Mouse (Mus musculus): ENCODE measurements around the gene Zfhx3. TPM values are rescaled to one million over a fixed set of nuclear protein-coding genes. Genes with fewer than 3 reads are reported as not detected.

The Zfhx3 gene
- total RNA-seq, 2 experiments from 2014 or later, result 4.3 to 4.6 TPM

DNA sequence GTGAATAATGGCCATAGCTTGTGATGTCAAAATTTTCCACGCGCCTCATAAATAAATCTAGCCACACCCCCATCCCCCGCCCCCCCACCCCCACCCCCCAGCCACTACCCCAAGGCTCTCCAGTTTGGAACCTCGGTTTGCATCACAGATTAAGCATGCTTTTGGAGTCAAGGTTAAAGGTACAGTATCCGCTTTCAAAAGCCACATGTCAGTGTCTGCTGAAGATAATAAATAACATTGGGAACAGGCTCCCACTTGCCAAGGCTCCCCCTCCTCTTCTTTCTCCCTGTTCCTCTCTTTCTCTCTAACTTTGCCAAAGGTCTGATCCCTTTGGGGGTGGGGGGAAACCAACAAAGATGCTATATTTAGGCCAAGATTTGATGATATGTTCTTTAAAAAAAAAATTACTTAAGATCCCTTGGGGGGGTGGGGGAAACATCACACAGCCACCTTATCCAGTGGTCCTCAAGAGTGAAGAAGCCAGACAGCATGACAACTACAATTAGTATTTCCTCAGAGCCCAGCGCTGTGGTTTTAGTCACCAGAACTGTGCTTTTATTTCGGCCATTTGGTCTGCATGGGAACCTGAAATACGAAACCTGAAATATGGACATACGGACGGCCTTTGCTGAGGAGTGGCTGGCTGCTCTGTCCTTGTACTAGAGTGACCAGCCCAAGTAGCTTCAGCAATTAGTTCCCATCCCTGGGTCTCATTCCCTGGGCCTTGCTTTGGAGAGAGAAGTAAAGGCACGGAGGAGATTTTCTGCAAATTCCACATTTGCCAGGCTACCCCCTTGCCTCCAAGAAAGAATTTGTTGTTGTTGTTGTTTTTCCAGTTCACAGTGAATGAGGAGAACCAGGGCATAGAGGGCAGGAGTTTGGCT lies 84.4 kb downstream of the Zfhx3 start:
- H3K27ac ChIP-seq, result no peak overlapping the region
- no peak for DNase-seq (ENCODE audit: low spot score in 2 of 2)
- TF ChIP-seq CTCF (conservative IDR thresholded peaks at IDR 0.05), result no peak
- no peak overlapping the region for H3K4me3 ChIP-seq

DNA sequence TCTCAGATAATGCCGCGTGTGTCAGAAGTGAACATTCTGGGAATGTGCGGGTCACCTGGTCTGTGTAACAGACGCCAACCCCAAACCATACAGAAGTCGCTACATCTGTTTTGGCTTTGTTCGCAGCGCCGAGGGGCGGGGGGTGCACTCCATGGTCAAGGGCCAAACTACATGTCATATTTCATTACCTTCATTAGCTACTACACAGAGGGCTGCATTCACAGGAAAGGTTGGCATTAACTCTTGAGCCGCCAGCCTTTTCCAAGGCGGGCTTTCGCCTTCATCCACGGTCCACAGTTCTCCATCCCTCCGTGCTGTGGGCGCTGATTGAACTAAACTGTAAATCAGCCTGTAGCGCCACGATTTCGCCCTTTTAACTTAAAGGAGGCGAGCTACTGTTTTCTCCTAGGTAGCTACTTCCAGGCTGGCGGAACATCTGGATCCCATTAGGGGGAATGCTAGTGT lies 85.1 kb downstream of the Zfhx3 start:
- H3K27ac ChIP-seq, result no peak overlapping the region
- TF ChIP-seq CTCF (conservative IDR thresholded peaks at IDR 0.05), result no peak
- H3K4me3 ChIP-seq, result no peak overlapping the region
- DNase-seq (ENCODE audit: low spot score in 2 of 2), result no peak

- no peak overlapping the region for H3K4me3 ChIP-seq
- TF ChIP-seq CTCF (conservative IDR thresholded peaks at IDR 0.05), result no peak
- no peak for DNase-seq (ENCODE audit: low spot score in 2 of 2)
- no peak overlapping the region for H3K27ac ChIP-seq
Observed at GRCm38 (mm10) chr8:108028440-108028839, 86.0 kb downstream of the Zfhx3 start.

- Histone ChIP-seq H3K4me3 (no peak overlapping the region), H3K27ac (no peak overlapping the region)
- DNase-seq (ENCODE audit: low spot score in 2 of 2), result no peak
- no peak for TF ChIP-seq CTCF (conservative IDR thresholded peaks at IDR 0.05)
Observed at GRCm38 (mm10) chr8:108031159-108031558, 88.7 kb downstream of the Zfhx3 start.

- Histone ChIP-seq H3K27ac (no peak overlapping the region), H3K4me3 (no peak overlapping the region)
- no peak for DNase-seq (ENCODE audit: low spot score in 2 of 2)
- TF ChIP-seq CTCF (conservative IDR thresholded peaks at IDR 0.05), result no peak
Observed at GRCm38 (mm10) chr8:108034070-108034469, 91.6 kb downstream of the Zfhx3 start.

DNA sequence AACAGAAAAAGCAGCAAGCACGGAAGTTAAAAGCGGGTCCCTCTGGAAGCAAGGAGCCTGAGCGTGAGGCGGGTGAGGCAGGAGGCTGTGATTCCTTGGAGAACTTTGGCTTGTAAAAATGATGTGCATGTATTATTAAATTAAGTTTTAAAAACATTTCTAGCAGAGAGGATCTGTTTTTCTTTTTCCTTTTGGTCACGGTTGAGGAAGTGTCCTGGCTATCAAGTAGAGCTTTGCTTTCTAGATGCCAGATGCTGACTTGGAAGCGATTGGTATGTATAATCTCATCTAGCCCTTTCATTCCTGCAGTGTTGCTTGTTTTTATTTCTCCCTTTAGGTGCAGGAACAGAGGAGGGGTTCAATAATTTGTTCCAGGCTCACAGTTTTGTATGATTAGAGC lies 92.3 kb downstream of the Zfhx3 start:
- no peak for DNase-seq (ENCODE audit: low spot score in 2 of 2)
- Histone ChIP-seq H3K4me3 (no peak overlapping the region), H3K27ac (no peak overlapping the region)
- TF ChIP-seq CTCF (conservative IDR thresholded peaks at IDR 0.05), result no peak

- H3K4me3 ChIP-seq, result no peak overlapping the region
- H3K27ac ChIP-seq, result no peak overlapping the region
- no peak for DNase-seq (ENCODE audit: low spot score in 2 of 2)
- no peak for TF ChIP-seq CTCF (conservative IDR thresholded peaks at IDR 0.05)
Observed at GRCm38 (mm10) chr8:108043618-108044017, 101.2 kb downstream of the Zfhx3 start.

DNA sequence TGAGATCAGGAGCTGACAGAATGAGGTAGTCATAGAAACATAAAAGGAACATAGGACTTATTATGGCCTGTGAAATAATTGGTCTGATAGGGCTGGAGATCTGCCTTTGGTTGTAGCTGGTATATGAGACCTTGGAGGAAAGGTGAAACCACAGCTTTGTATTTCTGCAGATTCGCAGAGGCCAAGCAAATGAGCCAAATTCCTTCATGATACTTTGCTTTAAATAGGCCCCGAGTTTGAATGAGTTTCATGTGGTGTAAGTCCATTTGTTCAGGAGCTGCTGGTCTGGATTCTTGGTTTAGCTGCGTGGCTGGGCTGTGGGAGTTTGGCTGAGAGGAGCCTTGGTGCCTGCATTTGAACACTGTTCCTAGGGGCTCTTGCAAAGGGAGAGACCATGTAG lies 101.7 kb downstream of the Zfhx3 start:
- no peak overlapping the region for H3K27ac ChIP-seq
- DNase-seq (ENCODE audit: low spot score in 2 of 2), result no peak
- no peak overlapping the region for H3K4me3 ChIP-seq
- TF ChIP-seq CTCF (conservative IDR thresholded peaks at IDR 0.05), result no peak

GRCm38 (mm10) chr8:108056241-108056640 lies 113.8 kb downstream of the Zfhx3 start:
- DNase-seq (ENCODE audit: low spot score in 2 of 2), result no peak
- TF ChIP-seq CTCF (conservative IDR thresholded peaks at IDR 0.05), result no peak
- no peak overlapping the region for H3K27ac ChIP-seq
- no peak overlapping the region for H3K4me3 ChIP-seq

DNA sequence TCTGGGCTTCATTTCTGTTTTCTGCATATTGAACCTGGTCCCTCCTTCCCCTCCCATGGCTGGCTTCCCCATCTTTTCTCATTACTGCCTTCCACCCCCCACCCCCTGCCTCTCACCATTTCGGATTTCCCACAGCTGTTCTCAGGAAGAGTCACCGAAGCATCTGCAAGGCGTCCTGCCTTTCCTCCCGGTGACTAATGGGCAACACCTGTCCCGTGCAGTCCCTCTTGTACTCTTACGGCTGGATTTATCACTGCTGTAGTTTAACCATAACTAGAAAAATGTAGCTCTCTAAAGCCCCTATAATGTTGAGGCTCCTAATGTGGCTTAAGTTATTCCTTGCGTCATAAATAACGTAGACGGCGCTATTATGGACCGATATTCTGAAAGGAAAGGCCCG lies 119.5 kb downstream of the Zfhx3 start:
- no peak for TF ChIP-seq CTCF (conservative IDR thresholded peaks at IDR 0.05)
- DNase-seq (ENCODE audit: low spot score in 2 of 2), result no peak
- Histone ChIP-seq H3K27ac (no peak overlapping the region), H3K4me3 (no peak overlapping the region)

DNA sequence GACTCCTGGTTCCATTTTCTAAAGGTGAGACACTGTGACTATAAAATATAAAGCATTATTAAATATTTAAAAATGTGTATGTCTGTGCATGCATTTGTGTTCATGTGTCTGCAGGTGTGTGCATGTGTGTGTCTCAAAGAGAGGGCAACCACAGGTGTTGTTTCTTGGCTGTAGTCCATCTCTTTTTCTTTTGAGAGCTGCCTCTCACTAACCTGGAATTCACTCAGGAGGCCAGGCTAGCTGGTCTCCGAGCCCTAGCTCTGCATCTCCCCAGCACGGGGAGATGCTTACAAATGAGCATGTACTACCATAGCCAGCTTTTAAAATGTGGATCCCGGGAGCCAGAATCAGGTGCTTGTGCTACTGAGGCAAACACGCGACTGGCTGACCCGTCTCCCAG lies 124.7 kb downstream of the Zfhx3 start:
- Histone ChIP-seq H3K27ac (no peak overlapping the region), H3K4me3 (no peak overlapping the region)
- no peak for DNase-seq (ENCODE audit: low spot score in 2 of 2)
- TF ChIP-seq CTCF (conservative IDR thresholded peaks at IDR 0.05), result no peak

DNA sequence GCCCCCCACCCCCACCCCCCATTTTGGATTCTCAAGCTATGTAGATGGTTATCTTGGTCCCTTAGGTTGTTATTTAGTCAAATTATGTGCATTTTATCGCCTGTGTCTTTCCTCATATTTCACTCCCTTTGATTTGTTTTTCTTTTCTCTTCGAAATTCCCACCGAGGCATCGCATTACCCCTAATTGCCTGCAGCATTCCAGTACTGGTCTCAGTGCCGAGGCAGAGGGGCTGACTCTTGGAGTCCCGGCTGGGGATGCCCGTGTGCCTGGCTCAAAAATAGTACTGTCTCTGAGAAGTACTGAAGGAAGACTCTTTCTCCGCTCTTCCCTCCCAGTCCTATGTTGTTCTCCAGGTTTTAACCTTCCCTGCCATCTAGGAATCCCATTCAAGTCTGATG lies 125.8 kb downstream of the Zfhx3 start:
- Histone ChIP-seq H3K4me3 (no peak overlapping the region), H3K27ac (no peak overlapping the region)
- TF ChIP-seq CTCF (conservative IDR thresholded peaks at IDR 0.05), result no peak
- no peak for DNase-seq (ENCODE audit: low spot score in 2 of 2)

GRCm38 (mm10) chr8:108070438-108070837 lies 128.0 kb downstream of the Zfhx3 start:
- H3K27ac ChIP-seq, result no peak overlapping the region
- DNase-seq (ENCODE audit: low spot score in 2 of 2), result no peak
- TF ChIP-seq CTCF (conservative IDR thresholded peaks at IDR 0.05), result no peak
- H3K4me3 ChIP-seq, result no peak overlapping the region

GRCm38 (mm10) chr8:108072126-108072746 lies 129.8 kb downstream of the Zfhx3 start:
- Histone ChIP-seq H3K27ac (no peak overlapping the region), H3K4me3 (no peak overlapping the region)
- no peak for TF ChIP-seq CTCF (conservative IDR thresholded peaks at IDR 0.05)
- DNase-seq (ENCODE audit: low spot score in 2 of 2), result no peak

Data from layer of hippocampus, adult 2 months (tissue).